9 mouse cellular contexts compared by ENCODE assay signal in the genomic region with DNA sequence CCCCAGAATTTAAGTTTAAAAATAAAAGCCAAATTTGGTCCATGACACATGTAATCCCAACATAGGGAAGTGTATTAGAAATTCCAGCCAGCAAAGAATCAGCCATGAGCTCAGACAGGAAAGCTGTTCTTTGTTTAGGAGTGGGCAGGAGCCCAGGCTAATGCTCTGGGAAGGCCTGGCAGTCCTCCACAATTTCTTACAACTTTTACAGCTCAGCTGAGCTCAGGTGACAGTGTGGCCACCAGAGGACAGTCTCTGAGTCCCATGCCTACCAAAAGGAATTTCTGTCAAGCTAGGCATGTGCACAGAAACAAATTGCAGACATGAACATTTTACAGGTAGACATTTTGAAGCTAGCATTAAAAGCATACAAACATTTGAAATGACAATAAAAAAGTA.
DNase-seq lines count a peak whose midpoint lies in the region; ATAC-seq and TF ChIP-seq lines count a peak whose summit lies in the region.
"Had no signal": no experiment of that assay in that cellular context is flagged by ENCODE, and none has a peak within 500 bp of the region (broad histone marks: within the 10 kb centered on the region; RNA-seq: fewer than 3 reads in every experiment).

No protein-coding gene starts in this region.

- no peak for ATAC-seq in embryonic facial prominence, embryonic 12.5 days (ENCODE audit: insufficient number of reproducible peaks, insufficient read depth, low FRiP score, low TSS enrichment)
- ATAC-seq in kidney, embryonic 16.5 days (ENCODE audit: low FRiP score, low TSS enrichment), result no peak
- ATAC-seq in lung, embryonic 16.5 days (ENCODE audit: low read depth), result 0 out of 2 replicates have a peak, but pooled peaks have one; percentile 40
- no peak for ATAC-seq in liver, postnatal 0 days

- H3K9ac ChIP-seq in embryonic facial prominence, embryonic 12.5 days, result no peak overlapping the region
- no peak overlapping the region for H3K9ac ChIP-seq in kidney, embryonic 16.5 days (replicated peaks; ENCODE audit: low read length)
- no peak overlapping the region for H3K9ac ChIP-seq in lung, embryonic 16.5 days (ENCODE audit: low read length)
- H3K9ac ChIP-seq in liver, postnatal 0 days (replicated peaks), result no peak overlapping the region

- DNase-seq in embryonic facial prominence, embryonic 10.5 days (ENCODE audit: low spot score), result no peak
- no peak for DNase-seq in kidney, adult 18-20 months
- peak; percentile 48 to 56 for DNase-seq in heart, adult 9 months (ENCODE audit: low spot score in 2 of 2)
- no peak for DNase-seq in spleen, postnatal 10 days (ENCODE audit: low spot score in 2 of 2)
- no peak for DNase-seq in liver, postnatal 0 days

- H3K36me3 ChIP-seq in embryonic facial prominence, embryonic 12.5 days, result peaks cover 15% of the 10 kb centered on the region
- peaks cover 60% of the 10 kb centered on the region for H3K36me3 ChIP-seq in embryonic facial prominence, embryonic 10.5 days (replicated peaks)
- no peaks in the 10 kb centered on the region for H3K36me3 ChIP-seq in kidney, embryonic 16.5 days (ENCODE audit: insufficient read depth, low read length)
- H3K36me3 ChIP-seq in lung, embryonic 16.5 days (ENCODE audit: control insufficient read depth, insufficient read depth, low read length), result no peaks in the 10 kb centered on the region
- H3K36me3 ChIP-seq in liver, postnatal 0 days (replicated peaks; ENCODE audit: insufficient read depth, low read length), result no peaks in the 10 kb centered on the region

- TF ChIP-seq CTCF in liver, postnatal 0 days (IDR thresholded peaks at IDR 0.05; ENCODE audit: low read depth), result no peak

- peaks cover 19% of the 10 kb centered on the region for H3K4me1 ChIP-seq in embryonic facial prominence, embryonic 12.5 days
- peaks cover 55% of the 10 kb centered on the region for H3K4me1 ChIP-seq in embryonic facial prominence, embryonic 10.5 days
- peaks cover 12% of the 10 kb centered on the region for H3K4me1 ChIP-seq in kidney, embryonic 16.5 days (ENCODE audit: insufficient read depth, low read length)
- H3K4me1 ChIP-seq in lung, embryonic 16.5 days (replicated peaks; ENCODE audit: control insufficient read depth, insufficient read depth, low read length), result peaks cover 17% of the 10 kb centered on the region
- H3K4me1 ChIP-seq in liver, postnatal 0 days (ENCODE audit: insufficient read depth), result no peaks in the 10 kb centered on the region

- H3K4me2 ChIP-seq in embryonic facial prominence, embryonic 12.5 days (replicated peaks), result no peak overlapping the region
- H3K4me2 ChIP-seq in kidney, embryonic 16.5 days (replicated peaks; ENCODE audit: low read depth, low read length), result no peak overlapping the region
- no peak overlapping the region for H3K4me2 ChIP-seq in lung, embryonic 16.5 days (ENCODE audit: low read depth, low read length)
- no peak overlapping the region for H3K4me2 ChIP-seq in liver, postnatal 0 days (ENCODE audit: low read depth, low read length)

- TF ChIP-seq EP300 in liver, postnatal 0 days (IDR thresholded peaks at IDR 0.05; ENCODE audit: low read depth), result no peak

- H3K27ac ChIP-seq in embryonic facial prominence, embryonic 12.5 days, result 0 out of 2 replicates have a peak overlapping the region, but pooled peaks have one; percentile 50
- no peak overlapping the region for H3K27ac ChIP-seq in embryonic facial prominence, embryonic 10.5 days (replicated peaks)
- peak overlapping the region; percentile 61; the same call in 1 of the 2 replicates for H3K27ac ChIP-seq in kidney, embryonic 16.5 days (ENCODE audit: low read length)
- H3K27ac ChIP-seq in lung, embryonic 16.5 days (ENCODE audit: low read length), result peak overlapping the region; percentile 48
- H3K27ac ChIP-seq in liver, postnatal 0 days (ENCODE audit: low read depth), result no peak overlapping the region
- H3K27ac ChIP-seq: left cerebral cortex, adult 2 months had no signal

- H3K27me3 ChIP-seq in embryonic facial prominence, embryonic 12.5 days, result no peaks in the 10 kb centered on the region
- no peaks in the 10 kb centered on the region for H3K27me3 ChIP-seq in embryonic facial prominence, embryonic 10.5 days (replicated peaks; ENCODE audit: low read depth, poor library complexity, severe bottlenecking)
- H3K27me3 ChIP-seq in kidney, embryonic 16.5 days (ENCODE audit: insufficient read depth, low read length), result no peaks in the 10 kb centered on the region
- H3K27me3 ChIP-seq in lung, embryonic 16.5 days (ENCODE audit: control insufficient read depth, insufficient read depth, low read depth, low read length), result no peaks in the 10 kb centered on the region
- H3K27me3 ChIP-seq in liver, postnatal 0 days (ENCODE audit: insufficient read depth, low read length), result no peaks in the 10 kb centered on the region

- H3K9me3 ChIP-seq in embryonic facial prominence, embryonic 12.5 days, result no peaks in the 10 kb centered on the region
- H3K9me3 ChIP-seq in embryonic facial prominence, embryonic 10.5 days, result 0 out of 2 replicates have a peak, but pooled peaks cover under 1% of the 10 kb centered on the region
- no peaks in the 10 kb centered on the region for H3K9me3 ChIP-seq in kidney, embryonic 16.5 days (ENCODE audit: low read length)
- no peaks in the 10 kb centered on the region for H3K9me3 ChIP-seq in lung, embryonic 16.5 days (ENCODE audit: control insufficient read depth, low read length)
- H3K9me3 ChIP-seq in liver, postnatal 0 days (ENCODE audit: low read length), result no peaks in the 10 kb centered on the region

- no peak overlapping the region for H3K4me3 ChIP-seq in embryonic facial prominence, embryonic 12.5 days
- H3K4me3 ChIP-seq in embryonic facial prominence, embryonic 10.5 days, result no peak overlapping the region
- H3K4me3 ChIP-seq in kidney, embryonic 16.5 days (ENCODE audit: low read length), result no peak overlapping the region
- no peak overlapping the region for H3K4me3 ChIP-seq in lung, embryonic 16.5 days (ENCODE audit: low read length)
- H3K4me3 ChIP-seq in liver, postnatal 0 days (ENCODE audit: low read depth, low read length), result no peak overlapping the region
- H3K4me3 ChIP-seq: left cerebral cortex, adult 2 months had no signal

Comparison
In these comparisons a context has a peak if more than half of its experiments do, and no peak if none do; other contexts are left out.
1. H3K27ac ChIP-seq: peak in embryonic facial prominence, embryonic 12.5 days (single experiment), kidney, embryonic 16.5 days (single experiment) and lung, embryonic 16.5 days (single experiment); none in embryonic facial prominence, embryonic 10.5 days (single experiment) and liver, postnatal 0 days (single experiment).
2. DNase-seq: peak in heart, adult 9 months (2 of 2); none in embryonic facial prominence, embryonic 10.5 days (single experiment), kidney, adult 18-20 months (single experiment), spleen, postnatal 10 days (0 of 2) and liver, postnatal 0 days (single experiment).